Mouse (Mus musculus): ENCODE measurements around the gene Clrn3. TPM values are rescaled to one million over a fixed set of nuclear protein-coding genes. Genes with fewer than 3 reads are reported as not detected.

Clrn3 gene
- total RNA-seq, 2 experiments from 2014 or later = not detected

Small RNA genes within 50 kb of the gene (microRNA-seq; reads per million reads assigned to microRNA genes)
- 0 reads per million in 2 experiments for gene Mir1962

Other genes with a start within 250 kb of the Clrn3 start
- gene Foxi2, start 118.3 kb downstream of the Clrn3 start, total RNA-seq (2021) = not detected
- gene Ptpre, start 8.8 kb upstream of the Clrn3 start, total RNA-seq (2021) = 1 to 10 TPM; 2.6 to 4.5 TPM
- gene Mki67, start 187.7 kb upstream of the Clrn3 start, total RNA-seq (2021) = 10 to 100 TPM; 11.1 to 12.8 TPM